Mouse (Mus musculus): ENCODE data around the gene Mkrn1. TPM values are rescaled to one million over a fixed set of nuclear protein-coding genes. Genes with fewer than 3 reads are reported as not detected.

Gene Mkrn1
- polyA plus RNA-seq (2015; fragmentation: Nextera tagmentation; extraction: Ambion mirVana): 47.8 and 59.8 TPM in 2 replicates

DNA sequence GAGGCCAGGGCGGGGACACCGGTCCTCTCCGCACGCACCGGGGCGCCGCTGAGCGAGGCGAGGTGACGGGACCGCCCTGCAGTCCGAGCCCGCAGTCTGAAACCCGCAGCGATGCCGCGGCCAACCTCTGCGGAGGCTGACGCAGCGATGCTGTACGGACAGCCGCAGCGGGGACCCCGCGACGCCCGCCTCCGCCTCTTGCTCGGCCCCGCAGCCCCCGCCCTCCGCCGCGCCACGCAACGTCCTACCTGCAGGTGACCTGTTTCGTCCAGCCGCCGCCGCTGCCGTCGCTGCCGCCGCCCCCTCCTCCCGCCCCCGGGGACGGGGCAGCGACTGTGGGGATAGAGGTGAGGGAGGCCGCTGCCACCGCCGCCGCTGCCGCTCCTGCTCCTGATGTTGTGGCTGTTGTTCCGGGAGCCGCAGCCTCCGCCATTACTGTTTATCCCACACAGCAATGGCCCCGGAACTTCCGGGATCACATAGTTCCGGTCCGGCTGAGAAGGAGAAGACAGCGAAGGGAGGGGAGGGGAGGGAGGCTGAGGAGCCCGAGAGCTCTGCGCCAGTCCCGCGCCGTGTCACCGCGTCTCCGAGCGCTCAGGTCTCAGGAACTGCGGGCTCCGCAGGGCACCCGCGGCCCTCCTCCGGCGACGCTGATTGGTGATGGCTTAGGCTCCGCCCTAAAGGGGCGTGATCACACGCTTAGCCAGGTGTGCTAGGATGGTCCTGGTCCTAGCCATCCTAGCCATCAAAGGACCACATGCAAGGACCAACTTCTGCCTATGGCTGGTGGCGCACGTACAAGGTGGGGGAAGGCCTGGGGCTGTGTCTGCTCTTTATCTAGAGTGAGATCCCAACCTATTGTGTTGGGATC, at the start of gene Mkrn1:
TSS of gene Mkrn1 (minus strand) at position 612 of the 871 bp plus-strand sequence.
- Histone ChIP-seq H3K4me1 (peaks cover 9% of the 10 kb centered on the region), H3K27me3 (peaks cover 25% of the 10 kb centered on the region; the same call in 1 of the 2 replicates), H3K9me3 (no peaks in the 10 kb centered on the region), H3K36me3 (no peaks in the 10 kb centered on the region), H3K4me2 (peak within 1 kb of the TSS; percentile 74), H3K9ac (peak within 1 kb of the TSS; percentile 74), H3K4me3 (peak within 1 kb of the TSS; percentile 94), H3K27ac (peak within 1 kb of the TSS; percentile 82)
- ATAC-seq (ENCODE audit: insufficient number of reproducible peaks, low FRiP score, low TSS enrichment, low read depth): peak; percentile 87
- under 1% methylated on average over 75 of the region's 82 CpGs for WGBS

- Histone ChIP-seq H3K36me3 (peaks cover 59% of the 10 kb centered on the region), H3K9me3 (no peaks in the 10 kb centered on the region), H3K9ac (no peak overlapping the region), H3K4me1 (peaks cover 11% of the 10 kb centered on the region), H3K27me3 (no peaks in the 10 kb centered on the region), H3K4me2 (no peak overlapping the region), H3K27ac (no peak overlapping the region), H3K4me3 (no peak overlapping the region)
- WGBS: 95% methylated on average over 5 of the region's 5 CpGs
- no peak for ATAC-seq (ENCODE audit: insufficient number of reproducible peaks, low FRiP score, low TSS enrichment, low read depth)
These were observed 49.2 kb upstream of the Mkrn1 start for GRCm38 (mm10) chr6:39469427-39469826.

DNA sequence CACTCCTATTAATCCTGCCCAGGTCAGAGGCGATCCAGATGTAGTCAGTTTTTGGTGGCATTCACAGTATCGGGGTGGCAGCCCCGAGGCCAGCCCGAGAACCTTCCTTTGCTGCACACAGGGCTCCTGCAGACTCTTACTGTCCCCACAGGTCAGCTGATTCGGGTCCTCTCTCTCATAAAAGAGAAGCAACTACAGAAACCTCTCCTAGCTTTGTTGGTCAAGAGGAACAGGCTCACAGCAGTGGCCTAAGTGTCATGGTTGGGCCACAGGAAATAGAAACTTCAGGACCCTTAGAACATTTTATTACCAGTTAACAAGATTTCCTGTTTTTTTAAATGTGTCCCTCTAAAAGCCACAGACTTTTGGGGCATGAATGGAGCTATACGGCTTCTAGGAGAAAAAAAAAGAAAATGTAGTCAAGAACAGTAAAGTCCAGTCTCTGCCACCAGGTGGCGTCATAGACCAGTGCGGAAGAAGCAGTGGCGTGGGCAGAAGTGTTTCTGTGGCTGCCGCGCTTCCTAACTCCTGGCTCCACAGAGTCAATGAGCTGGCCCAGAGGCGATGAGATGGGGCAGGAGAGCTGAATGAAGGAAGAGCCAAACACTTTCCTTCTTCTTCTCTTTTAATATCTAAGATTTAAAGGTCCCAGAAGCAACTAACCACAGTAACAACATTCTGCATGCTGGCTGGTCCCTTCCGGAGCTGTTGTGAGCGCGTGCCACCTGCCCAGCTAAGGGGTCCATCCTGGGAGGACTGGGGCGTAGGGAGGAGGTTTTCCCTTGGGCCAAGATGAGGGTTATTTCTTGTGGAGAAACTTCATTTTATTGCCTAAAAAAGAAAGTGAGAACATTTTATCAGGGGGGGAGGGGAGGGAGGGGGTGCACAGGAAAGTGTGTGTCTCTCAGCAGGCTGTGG, 42.6 kb upstream of the Mkrn1 start:
- ATAC-seq (ENCODE audit: insufficient number of reproducible peaks, low FRiP score, low TSS enrichment, low read depth): no peak
- H3K9me3 ChIP-seq: no peaks in the 10 kb centered on the region
- 45% methylated on average over 16 of the region's 16 CpGs for WGBS
- H3K36me3 ChIP-seq: peaks cover 52% of the 10 kb centered on the region
- H3K4me2 ChIP-seq: no peak overlapping the region
- H3K4me1 ChIP-seq: peaks cover 3% of the 10 kb centered on the region; the same call in 1 of the 2 replicates
- H3K4me3 ChIP-seq: no peak overlapping the region
- H3K9ac ChIP-seq: no peak overlapping the region
- H3K27me3 ChIP-seq: no peaks in the 10 kb centered on the region
- H3K27ac ChIP-seq: no peak overlapping the region

- H3K9ac ChIP-seq: no peak overlapping the region
- H3K27me3 ChIP-seq: no peaks in the 10 kb centered on the region
- no peak for ATAC-seq (ENCODE audit: insufficient number of reproducible peaks, low FRiP score, low TSS enrichment, low read depth)
- WGBS: 96% methylated on average over 11 of the region's 11 CpGs
- no peak overlapping the region for H3K4me2 ChIP-seq
- peaks cover 6% of the 10 kb centered on the region; the same call in 1 of the 2 replicates for H3K4me1 ChIP-seq
- H3K36me3 ChIP-seq: peaks cover 31% of the 10 kb centered on the region
- no peaks in the 10 kb centered on the region for H3K9me3 ChIP-seq
- H3K4me3 ChIP-seq: no peak overlapping the region
- no peak overlapping the region for H3K27ac ChIP-seq
These were observed 39.8 kb upstream of the Mkrn1 start for GRCm38 (mm10) chr6:39460040-39460439.

- ATAC-seq (ENCODE audit: insufficient number of reproducible peaks, low FRiP score, low TSS enrichment, low read depth): 0 out of 2 replicates have a peak, but pooled peaks have one; percentile 61
- Histone ChIP-seq H3K27me3 (no peaks in the 10 kb centered on the region), H3K9ac (no peak overlapping the region), H3K4me3 (no peak overlapping the region), H3K27ac (no peak overlapping the region), H3K36me3 (peaks cover 7% of the 10 kb centered on the region), H3K9me3 (no peaks in the 10 kb centered on the region), H3K4me2 (no peak overlapping the region), H3K4me1 (0 out of 2 replicates have a peak, but pooled peaks cover 3% of the 10 kb centered on the region)
- WGBS: 37% methylated on average over 8 of the region's 8 CpGs
These were observed 35.3 kb upstream of the Mkrn1 start for GRCm38 (mm10) chr6:39455339-39456160.

GRCm38 (mm10) chr6:39454616-39455015, 34.4 kb upstream of the Mkrn1 start:
- 0 out of 2 replicates have a peak, but pooled peaks cover 3% of the 10 kb centered on the region for H3K4me1 ChIP-seq
- no peaks in the 10 kb centered on the region for H3K9me3 ChIP-seq
- H3K4me3 ChIP-seq: no peak overlapping the region
- H3K4me2 ChIP-seq: no peak overlapping the region
- H3K36me3 ChIP-seq: no peaks in the 10 kb centered on the region
- 23% methylated on average over 2 of the region's 2 CpGs for WGBS
- no peak overlapping the region for H3K27ac ChIP-seq
- no peak for ATAC-seq (ENCODE audit: insufficient number of reproducible peaks, low FRiP score, low TSS enrichment, low read depth)
- H3K27me3 ChIP-seq: no peaks in the 10 kb centered on the region
- H3K9ac ChIP-seq: no peak overlapping the region

- no peak overlapping the region for H3K27ac ChIP-seq
- 96% methylated on average over 4 of the region's 4 CpGs for whole genome bisulfite sequencing
- ATAC-seq (ENCODE audit: insufficient number of reproducible peaks, low FRiP score, low TSS enrichment, low read depth): no peak
These were observed 33.3 kb upstream of the Mkrn1 start for GRCm38 (mm10) chr6:39453564-39453963.

DNA sequence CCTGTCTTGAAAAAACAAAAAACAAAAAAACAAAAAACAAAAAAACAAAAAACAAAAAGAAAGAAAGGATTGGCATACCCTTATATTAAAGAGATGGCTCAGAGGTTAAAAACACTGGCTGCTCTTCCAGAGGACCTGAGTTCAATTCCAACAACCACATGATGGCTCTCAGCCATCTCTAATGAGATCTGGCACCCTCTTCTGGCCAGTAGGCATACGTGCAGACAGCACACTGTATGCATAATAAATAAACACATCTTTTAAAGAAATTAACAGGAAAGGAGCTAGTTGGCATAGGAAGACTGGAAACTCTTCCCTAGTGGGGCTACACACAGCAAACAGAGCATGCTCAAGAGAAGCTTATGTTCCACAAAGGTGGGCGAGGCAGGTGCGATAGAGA, 30.8 kb upstream of the Mkrn1 start:
- Histone ChIP-seq H3K9me3 (no peaks in the 10 kb centered on the region), H3K27me3 (no peaks in the 10 kb centered on the region), H3K4me2 (no peak overlapping the region), H3K4me3 (no peak overlapping the region), H3K36me3 (no peaks in the 10 kb centered on the region), H3K27ac (no peak overlapping the region), H3K4me1 (no peaks in the 10 kb centered on the region), H3K9ac (no peak overlapping the region)
- WGBS: 74% methylated on average over 3 of the region's 3 CpGs
- no peak for ATAC-seq (ENCODE audit: insufficient number of reproducible peaks, low FRiP score, low TSS enrichment, low read depth)

More at GRCm38 (mm10) chr6:39453564-39453963, 33.3 kb upstream of the Mkrn1 start:
- Histone ChIP-seq H3K9ac (no peak overlapping the region), H3K9me3 (no peaks in the 10 kb centered on the region), H3K27me3 (no peaks in the 10 kb centered on the region), H3K4me3 (no peak overlapping the region), H3K36me3 (no peaks in the 10 kb centered on the region), H3K4me1 (0 out of 2 replicates have a peak, but pooled peaks cover 3% of the 10 kb centered on the region), H3K4me2 (no peak overlapping the region)

DNA sequence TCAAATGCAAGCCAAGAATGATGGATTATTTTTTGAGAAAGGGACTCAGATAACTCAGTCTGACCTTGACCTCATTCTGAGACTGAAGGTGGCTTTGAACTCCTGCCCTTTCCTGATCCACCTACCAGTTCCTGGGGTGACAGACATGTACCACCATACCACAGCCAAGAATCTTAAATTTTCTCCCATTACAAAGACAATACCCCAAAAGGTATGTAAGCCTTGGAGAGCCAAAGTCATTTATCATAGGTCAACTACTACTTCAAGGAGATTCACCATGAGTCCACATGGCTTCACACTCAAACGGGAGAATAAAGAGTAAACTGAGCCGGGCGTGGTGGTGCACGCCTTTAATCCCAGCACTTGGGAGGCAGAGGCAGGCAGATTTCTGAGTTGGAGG, 30.3 kb upstream of the Mkrn1 start:
- Histone ChIP-seq H3K36me3 (no peaks in the 10 kb centered on the region), H3K27ac (no peak overlapping the region), H3K27me3 (no peaks in the 10 kb centered on the region), H3K4me2 (no peak overlapping the region), H3K9me3 (no peaks in the 10 kb centered on the region), H3K9ac (no peak overlapping the region), H3K4me3 (no peak overlapping the region), H3K4me1 (no peaks in the 10 kb centered on the region)
- no peak for ATAC-seq (ENCODE audit: insufficient number of reproducible peaks, low FRiP score, low TSS enrichment, low read depth)
- 92% methylated on average over 4 of the region's 4 CpGs for WGBS

DNA sequence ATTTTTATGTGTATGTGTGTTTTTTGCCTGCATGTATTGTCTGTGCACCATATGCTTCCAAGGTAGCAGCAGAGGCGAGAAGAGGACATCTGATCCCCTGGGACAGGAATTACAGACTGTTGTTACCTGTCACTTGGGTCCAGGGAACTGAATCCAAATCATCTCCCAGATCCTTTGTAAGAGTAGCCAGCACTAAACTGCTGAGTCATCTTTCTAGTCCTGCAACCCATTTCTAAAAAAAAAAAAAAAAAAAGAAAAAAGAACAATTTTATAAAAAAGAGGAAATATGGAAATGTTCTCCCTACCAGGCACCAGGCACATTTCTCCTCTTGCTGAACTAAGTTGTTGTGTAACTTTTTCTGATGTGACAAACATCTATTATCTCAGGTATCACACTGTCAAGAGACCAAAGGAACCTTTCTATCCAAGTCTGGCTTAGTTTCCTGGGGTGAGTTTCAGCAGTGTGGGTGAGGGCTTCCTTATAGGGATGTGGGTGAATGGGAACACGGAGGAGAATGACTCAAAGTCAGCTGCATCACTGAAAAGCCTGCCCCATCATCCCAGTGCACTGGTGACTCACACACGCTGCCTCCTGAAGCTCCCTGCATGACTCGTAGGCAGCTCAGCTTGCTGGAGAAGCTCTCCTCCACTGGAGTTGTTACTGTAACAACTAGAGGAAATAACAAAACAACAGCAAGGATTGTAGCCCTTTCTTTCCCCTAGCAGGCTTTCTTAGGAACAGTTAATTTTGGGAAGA, 27.3 kb upstream of the Mkrn1 start:
- no peak overlapping the region for H3K9ac ChIP-seq
- H3K4me3 ChIP-seq: no peak overlapping the region
- H3K36me3 ChIP-seq: no peaks in the 10 kb centered on the region
- ATAC-seq (ENCODE audit: insufficient number of reproducible peaks, low FRiP score, low TSS enrichment, low read depth): no peak
- H3K9me3 ChIP-seq: no peaks in the 10 kb centered on the region
- H3K4me1 ChIP-seq: no peaks in the 10 kb centered on the region
- no peaks in the 10 kb centered on the region for H3K27me3 ChIP-seq
- no peak overlapping the region for H3K4me2 ChIP-seq
- H3K27ac ChIP-seq: no peak overlapping the region
- 49% methylated on average over 4 of the region's 4 CpGs for WGBS

All from limb, embryonic 15.5 days (tissue).